Mouse (Mus musculus) spleen, postnatal 36 days (tissue): ENCODE measurements around the gene Bmp6.

Experiments
- DNase-seq, 2 experiments: peaks; one replicate each; pipeline ENCODE4 v3.0.0; 2022; ENCODE audit warnings: low spot score in 2 of 2, mixed read lengths in 1 of 2

Bmp6 gene

DNA sequence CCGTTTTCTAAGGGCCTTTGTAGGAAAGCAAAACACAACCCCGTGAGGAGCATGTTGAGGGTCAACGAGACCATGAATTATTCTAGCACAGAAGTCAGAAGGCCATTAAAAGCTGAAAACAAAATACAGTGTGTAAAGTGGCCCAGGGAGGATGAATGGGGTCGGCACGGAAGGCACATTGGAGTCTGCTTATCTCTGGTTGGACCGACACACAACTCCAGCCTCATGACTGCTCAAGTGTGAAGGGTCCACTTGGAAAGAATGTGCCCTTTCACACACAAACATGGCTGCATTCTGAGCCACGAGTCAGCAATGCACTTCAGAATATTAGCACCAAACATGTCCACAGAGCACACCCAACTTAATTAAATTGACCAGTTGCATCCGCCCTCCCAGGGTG lies 84.8 kb downstream of the Bmp6 start:
- DNase-seq: no peak

DNA sequence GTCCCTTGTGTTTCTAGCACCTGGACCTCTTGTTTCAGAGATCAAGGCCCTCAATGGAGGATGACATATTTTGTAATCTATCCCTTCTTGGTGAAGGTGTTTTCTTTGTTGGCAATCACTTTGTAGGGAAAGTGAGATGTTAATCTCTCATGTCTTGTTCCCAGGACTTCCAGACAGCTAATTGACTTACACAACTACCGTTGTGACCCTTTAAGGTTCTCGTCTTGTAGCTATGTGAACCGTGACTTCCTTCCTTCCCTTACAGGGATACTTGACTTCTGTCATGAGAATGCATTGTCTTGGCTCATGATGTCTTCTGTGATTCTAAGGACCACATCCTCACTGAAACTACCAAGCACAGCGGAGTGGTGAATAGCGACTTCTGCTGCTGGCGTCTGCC lies 85.2 kb downstream of the Bmp6 start:
- DNase-seq: no peak

DNA sequence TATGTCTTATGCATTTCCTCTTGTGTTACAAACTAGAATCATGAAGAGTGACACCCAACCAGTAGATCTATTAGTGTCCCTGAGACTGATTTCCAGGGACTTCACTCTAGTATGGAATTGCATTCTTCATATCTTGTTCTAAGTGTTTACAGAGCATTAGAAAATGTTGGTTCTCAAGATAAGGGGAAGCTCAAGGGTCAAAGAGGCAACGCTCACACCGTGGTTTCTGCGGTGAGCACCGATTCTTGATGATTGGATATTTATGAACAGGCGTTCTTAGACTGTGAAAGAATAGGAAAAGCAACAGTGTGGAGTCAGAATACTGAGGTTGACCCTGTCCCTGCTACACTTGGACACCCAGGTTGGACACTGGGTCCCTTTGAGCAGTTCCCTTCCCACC lies 89.9 kb downstream of the Bmp6 start:
- no peak for DNase-seq

DNA sequence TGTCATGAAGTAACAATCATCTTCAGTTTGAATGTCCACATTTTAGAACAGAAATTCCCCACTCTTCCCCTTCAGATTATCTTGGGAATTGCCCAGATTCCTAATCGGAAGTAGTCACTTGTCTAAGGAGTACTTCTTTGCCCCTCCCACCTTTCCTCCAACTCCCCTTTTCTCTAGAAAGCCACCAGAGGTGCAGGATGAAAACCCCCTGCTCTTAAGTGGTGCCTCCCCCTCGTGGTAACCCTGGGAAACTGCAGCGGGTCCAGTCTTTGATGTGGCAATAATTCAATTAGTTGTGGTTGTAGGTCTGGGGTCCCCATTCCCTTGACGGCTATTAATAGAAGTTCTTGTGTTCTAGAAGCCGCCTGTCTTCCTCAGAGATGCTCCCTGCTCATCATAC lies 93.0 kb downstream of the Bmp6 start:
- DNase-seq: peak in 1 of 2 experiments; percentile 13

DNA sequence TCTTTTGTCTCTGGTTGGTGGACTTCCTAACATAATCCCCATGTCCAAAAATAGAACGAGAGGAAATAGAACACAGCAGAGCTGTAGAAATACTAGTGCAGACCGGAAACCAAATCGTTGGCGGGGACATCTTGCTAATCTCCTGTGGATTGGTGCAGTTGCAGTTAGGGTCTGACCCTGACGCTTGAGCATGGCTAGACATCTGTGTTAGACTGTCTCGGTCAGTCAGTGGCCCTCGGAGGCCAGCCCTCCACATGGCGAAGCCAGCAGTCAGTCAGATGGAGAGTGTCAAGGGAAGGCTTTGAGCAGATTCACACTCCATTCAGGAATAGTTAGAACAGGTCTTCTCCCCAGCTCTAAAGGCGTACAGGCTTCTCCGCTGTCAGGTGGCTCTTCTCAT lies 95.3 kb downstream of the Bmp6 start:
- no peak for DNase-seq

DNA sequence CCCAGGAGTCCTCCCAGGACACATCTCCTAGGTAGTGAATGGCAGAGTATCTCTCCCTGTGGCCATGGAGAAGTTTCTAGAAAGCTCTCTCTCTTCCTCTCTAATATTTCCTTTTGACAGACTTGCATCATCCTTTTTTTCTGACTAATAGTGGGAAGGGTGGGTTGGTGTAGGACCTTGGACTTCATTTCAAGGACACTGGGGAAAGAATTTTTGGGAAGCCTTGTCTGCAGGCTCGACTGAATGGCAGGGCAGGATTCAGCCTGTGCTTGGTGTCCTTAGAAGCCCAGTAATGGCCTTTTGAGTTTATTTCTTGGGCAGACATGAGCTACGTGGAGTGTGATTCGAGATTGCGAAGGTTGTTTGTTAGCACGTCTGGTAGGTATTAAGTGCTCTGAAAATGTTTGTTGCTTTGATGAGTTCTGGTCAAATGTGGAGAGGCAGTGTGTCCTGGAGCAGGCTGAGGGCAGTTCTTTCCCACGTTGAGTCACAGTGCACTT lies 103.7 kb downstream of the Bmp6 start:
- DNase-seq: no peak

DNA sequence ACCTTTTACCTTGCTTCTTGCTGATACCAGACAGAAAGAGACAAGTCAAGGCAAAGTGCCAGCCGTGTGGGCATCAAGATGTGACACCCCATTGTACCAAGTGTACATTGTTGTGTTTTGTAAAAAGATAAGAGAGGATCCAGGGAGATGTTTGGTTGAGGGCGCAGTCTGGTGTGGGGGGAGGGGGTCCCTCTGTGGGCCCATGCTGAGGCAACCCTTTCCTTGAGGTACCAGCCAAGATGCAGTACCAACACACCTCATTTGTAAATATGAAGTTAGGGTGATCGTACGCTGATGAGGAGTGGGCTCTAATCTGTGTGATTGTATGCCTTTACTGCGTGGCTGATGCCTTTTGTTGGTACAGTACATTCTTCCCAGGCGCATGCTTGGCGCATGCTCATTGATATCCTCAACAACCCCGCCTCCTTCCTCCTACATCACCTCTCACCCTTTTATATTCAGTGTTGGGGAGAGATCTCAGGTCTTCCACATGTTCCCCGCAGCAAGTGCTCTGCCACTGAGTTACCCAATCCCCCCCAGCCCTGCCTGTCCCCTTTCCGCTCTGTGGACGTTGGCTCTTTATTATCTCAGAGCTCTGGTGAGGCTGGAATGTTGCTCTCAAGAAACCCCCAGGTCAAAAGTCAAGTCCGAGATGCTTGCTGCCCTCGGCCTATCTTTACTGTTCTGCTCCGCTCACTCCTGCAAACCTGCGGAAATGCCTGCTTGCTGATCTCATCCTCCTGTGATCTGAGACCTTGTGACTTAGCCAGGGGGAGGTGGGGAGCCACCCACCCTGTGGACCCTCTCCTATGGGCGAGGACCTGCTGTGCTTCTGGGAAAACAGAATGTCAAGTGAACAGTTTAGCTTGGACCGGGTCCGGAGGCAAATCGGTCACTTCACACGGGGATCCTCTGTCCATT lies 105.4 kb downstream of the Bmp6 start:
- no peak for DNase-seq

DNA sequence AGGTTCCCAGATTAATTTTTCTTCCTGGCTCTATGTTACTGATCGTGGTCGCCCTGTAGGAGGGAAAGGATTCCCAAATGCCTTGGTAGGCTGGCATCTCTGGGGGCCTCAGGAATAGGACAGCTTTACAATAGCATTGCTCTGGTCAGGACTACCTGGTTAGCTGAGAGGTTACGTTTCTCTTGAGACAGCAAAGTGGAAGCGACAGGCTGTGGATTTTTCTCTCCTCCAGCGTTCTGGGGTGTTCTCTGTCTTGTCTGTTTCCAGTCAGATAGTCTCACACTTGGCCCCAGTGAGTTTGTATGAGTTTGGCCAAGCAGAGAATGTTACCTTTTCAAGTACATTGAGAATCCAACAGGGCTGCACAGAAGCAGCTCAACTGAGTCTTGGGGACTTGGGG lies 106.5 kb downstream of the Bmp6 start:
- DNase-seq: no peak

DNA sequence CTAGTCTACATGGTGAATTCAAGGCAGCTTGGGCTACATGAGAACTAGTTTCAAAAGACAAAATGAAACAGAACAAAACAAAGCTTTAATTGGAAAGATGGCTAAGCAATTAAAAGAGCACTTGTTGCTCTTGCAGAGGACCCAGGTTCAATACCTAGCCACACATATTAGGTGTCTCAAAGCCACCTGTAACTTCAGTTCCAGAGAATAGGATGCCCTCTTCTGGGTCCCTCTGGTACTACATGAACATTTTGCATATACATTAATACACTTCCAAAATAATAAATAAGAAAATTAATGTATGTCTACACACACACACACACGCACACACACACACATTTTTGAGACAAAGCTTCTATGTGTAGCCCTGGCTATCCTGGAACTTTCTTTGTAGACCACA lies 118.5 kb downstream of the Bmp6 start:
- no peak for DNase-seq

DNA sequence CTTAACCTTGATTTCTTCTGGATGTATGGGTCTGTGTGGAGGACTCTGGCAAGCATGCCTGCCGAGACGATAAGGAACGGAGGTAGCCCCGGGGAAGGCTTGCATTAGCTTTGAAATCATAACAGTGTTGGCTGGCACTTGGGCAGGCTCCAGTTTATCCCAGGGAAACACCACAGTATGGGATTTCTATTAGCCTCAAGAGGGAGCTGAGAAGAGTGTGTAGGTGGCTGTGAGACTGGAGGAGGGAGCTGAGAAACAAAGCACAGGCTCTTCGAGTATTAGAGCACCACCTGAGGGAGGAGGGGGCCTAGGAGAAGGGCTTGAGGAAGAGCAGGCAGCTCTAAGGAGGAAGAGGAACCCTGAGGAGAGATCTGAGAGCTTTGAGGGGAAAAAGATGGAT lies 126.0 kb downstream of the Bmp6 start:
- DNase-seq: no peak

DNA sequence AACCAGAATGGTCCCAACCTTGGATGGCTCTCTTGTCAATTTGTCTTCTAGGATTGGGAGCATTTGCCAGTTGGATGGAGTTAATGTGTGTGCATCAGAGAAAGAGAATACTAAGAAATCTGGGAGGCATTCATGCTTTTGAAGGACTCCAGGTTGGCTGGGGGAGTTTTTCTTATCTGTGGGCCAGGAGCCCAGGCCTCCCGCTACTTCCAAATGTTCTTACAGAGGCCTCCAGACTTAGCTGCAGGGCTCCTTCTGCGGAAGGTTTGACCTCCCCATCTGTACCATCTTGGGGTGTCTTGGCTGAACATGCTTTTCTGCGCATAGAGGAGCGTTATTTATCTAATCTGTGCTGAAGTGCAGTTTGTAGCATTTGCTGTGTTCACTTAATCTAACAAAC lies 127.7 kb downstream of the Bmp6 start:
- no peak for DNase-seq

DNA sequence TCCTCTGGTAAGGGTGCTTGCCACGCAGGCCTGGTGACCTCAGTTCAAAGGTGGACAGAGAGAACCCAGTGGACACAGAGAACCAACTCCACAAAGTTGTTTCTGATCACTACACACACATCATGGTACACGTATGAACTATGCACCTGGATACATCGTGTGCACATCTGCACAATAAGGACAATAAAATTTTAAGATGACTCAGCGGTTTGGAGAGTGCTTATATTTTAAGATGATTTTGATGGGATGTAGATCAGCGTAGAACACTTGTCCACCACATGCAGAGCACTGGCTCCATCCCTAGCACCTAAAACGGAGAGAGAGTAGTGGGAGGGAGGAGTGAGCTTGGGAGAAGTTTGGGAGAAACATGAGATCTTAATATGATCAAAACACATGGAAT lies 128.6 kb downstream of the Bmp6 start:
- no peak for DNase-seq

DNA sequence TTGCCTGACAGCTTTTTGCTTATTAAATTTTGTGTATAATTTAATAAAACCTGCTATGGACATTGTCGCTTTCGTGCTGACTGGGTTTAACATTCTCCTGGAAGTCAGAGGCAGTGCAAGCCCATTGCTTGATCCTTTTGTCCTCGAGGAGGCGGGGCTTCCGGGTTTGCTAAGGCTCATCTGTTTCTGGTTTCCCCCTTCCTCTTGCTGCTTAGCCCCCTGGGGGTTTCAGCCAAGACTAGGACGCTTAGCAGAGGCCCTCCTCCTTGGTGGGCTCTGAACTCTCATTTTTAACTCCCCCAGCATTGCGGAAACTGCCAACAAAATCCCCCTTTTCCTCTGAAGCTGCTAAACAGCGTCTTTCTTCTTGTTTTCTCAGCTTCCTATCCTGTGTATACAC lies 132.0 kb downstream of the Bmp6 start:
- DNase-seq: peak; percentile 5 to 12

DNA sequence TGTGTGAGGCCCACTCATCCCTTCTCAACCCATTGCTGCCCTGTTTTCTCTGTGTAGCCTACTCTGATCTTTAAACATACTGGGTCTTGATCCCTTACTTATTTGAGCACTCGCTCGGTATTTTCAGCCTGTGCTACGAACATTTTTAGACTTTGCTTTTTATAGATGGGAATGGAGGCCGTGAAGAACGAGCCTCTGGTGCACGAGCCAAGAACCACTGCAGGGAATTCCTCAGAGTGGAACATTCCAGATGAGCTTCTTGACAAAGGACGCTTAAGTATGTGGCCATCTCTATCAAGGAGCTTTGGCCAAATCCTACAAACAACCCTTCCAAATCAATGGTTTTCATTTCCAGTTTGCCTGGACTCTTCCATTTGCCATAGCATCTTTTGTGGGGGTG lies 136.1 kb downstream of the Bmp6 start:
- no peak for DNase-seq

DNA sequence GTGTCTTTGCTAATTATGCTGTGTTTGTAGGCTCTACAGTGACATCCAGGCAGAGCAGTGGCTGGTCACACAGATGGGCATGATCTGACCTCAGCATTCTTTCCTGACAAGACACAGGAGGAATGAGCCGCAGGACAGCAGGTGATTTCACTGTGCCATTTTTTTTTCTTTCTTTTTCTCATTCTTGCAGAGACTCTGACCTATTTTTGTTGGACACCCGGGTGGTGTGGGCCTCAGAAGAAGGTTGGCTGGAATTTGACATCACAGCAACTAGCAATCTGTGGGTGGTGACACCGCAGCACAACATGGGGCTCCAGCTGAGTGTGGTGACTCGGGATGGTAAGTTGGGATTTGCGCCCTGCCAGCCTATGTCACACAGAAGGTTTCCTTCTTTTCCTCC lies 139.8 kb downstream of the Bmp6 start:
- DNase-seq: no peak

DNA sequence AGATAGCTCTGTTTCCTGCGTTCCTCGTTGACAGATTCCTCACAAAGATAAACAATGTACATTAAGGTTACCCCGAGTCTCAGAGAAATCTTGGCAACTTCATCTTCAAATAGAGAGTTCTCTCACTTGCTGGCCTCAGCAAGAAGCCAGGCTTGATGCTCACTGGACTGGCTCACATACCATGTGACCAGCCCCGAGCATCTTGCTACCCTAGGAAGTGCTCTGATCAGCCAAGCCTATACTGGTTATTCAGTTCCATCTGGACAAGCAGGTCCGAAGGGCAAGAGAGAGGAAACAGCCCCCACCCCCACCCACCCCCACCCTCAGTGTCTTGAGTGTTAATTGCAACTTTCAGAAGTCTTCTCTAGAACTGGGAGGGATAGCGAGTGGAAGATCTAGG lies 141.9 kb downstream of the Bmp6 start:
- no peak for DNase-seq

DNA sequence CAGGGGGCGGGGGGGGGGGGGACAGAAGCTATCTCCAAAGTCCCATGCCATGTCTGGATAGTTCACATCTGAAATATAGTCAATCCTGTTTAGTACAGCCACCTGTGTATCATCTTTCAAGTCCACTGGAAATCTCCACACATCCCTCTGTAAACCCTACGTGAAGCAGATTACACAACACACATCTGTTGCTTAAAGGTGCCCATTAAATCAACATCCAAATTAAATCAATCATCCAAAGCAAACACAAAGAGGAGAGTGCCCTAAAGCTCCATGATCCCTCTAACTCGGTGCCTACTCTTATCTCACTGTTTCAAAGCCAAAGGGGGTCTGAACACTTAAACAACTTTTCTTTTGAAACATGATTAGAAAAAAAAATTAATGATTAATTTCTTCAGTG lies 151.8 kb downstream of the Bmp6 start:
- no peak for DNase-seq

DNA sequence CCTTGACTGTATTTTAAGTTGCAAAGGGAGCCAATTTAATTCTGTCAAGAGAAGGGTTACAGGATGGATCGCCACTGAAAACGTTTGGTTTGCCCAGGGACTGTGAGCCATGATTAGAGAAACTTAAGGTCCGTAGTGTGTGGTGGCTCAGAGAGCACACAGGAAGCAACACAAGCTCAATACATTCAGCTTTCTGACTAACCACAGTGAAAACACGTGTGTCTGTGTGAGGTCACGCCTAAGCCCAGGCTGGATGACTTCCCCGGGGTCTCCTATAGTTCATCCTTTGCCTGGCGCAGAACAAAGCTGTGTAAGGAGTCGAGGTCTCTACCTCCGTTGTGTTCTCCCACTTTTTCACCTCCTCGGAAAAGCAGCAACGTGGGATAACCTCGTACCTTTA lies 156.4 kb downstream of the Bmp6 start:
- DNase-seq: peak; percentile 40 to 41

DNA sequence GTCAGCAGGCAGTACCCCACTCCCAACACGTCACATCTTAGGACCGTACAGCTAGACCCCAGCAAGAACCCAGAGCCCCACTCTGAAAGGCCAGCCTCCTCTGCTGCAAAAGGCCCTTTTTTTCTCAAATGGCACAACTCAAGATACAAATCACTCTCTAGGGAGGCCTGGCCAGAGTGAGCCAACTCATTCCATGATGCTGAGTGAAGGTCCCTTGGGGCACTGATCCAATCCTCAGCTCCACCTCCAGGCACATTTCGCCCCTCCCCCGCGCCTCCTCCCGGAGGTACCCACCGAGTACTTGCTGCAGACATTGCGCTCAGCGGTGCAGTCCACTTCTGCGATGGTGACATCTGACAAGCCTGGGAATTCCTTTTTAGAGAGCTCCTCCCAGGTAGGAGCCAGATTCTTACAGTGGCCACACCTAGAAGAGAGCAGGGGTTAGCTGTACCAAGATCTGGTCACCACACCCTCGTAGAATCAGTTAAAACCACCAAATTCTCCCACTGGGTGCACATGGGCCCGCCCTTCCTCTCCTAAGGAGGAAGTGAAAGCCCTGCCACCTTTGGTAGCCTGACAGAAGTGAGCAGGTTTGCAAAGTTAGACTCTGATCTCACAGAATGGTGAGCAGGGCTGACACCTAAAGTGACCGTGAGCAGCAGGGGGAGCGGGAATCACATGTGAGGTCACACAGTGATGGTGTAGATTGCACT lies 158.4 kb downstream of the Bmp6 start:
- DNase-seq: peak; percentile 91 to 92

DNA sequence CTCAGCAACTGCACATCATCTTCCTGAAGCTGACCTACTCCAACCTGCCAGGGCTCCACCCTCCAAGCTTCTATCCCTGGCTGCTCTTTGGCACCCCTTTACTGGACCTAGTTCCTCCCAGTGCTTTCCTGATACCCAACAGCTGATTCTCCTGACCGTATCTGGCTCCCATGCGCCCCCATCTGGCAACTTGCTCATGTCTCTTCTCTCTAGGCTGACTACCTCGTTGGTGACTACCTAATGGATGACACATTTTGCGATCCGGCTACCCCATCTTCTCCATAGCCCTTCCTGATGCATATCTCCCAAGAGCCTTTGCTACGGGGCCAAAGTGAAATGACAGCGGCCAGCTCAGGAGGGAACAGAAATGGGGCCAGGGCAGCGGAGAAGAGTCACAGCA lies 161.4 kb downstream of the Bmp6 start:
- peak; percentile 50 to 68 for DNase-seq

DNA sequence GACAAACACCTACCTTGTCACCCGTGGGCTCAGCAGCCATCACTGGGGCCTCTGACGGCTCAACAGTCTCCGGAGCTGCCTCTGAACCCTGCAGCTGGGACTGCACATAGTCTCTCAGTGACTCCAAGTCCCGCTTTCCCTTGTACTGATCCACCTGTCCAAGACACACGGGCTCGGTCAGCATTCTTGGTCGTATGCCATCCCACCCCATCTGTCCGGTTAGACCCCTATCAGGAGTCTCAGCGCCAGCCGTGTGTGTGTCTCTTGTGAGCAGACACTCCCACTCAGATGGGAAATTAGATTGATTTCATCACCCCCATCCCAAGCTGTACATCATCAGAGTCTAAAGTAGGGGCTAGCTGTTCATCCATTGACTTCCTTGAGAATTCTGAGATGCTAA lies 162.0 kb downstream of the Bmp6 start:
- DNase-seq: no peak

DNA sequence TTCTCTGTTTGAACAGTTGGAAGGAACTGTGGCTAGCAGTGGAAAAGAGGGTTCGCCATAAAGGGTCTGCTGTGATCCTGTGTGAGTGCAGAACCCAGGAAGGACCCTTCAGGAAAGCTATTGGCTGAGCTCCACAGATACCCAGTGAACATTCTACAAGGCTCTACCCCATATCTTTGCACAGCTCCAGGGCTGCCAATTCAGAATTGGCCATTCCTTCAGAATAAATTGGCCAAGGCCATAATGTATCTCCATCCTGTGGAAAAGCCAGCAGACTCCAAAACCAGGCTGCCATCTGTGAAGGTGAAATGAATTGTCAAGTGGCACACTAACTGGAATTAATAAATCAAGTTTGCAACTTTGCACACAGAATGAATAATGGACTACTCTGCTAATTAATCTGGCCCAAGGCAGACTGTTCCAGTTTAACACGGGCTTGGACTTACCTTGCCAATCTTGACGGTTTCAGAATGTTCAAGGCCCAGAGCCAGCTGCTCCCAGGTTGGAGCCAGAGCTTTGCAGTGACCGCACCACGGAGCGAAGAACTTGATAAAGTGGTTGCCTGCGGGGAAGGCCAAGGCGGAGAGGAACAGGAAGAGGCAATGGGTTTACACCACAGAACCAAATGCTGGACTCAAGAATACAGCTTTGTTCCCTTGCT lies 164.9 kb downstream of the Bmp6 start:
- DNase-seq: no peak

DNA sequence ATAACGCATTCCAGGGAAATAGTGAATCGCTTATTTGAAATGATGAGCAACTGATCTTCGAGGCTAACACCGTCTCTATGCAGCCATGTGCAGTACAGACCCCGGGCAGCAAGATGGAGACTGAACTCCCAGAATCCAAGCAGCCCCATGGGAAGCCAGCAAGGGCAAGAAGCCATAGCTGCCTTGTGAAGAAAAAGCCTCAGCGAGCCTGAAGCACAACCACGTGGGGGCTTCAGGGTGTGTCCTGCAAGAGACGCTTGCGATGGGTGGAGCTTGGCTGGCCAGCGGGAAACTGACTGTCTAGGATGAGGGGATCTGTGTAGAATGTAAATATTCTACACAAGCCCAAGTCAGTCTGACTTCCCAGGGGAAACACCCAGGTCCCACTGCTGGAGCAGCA lies 167.1 kb downstream of the Bmp6 start:
- DNase-seq: no peak
